Mouse (Mus musculus) myocyte (in vitro differentiated cells): ENCODE results near the gene Cdv3. TPM values are rescaled to one million over a fixed set of nuclear protein-coding genes. Genes with fewer than 3 reads are reported as not detected.
A peak's percentile ranks its signal among the peaks of the same experiment; 100 is the strongest.

Experiments
- H3K27me3 ChIP-seq: one replicate; pipeline ENCODE4 v1.6.1; 2011; ENCODE audit not compliant: control insufficient read depth, insufficient read depth, insufficient read length
- H3K36me3 ChIP-seq: one replicate; pipeline ENCODE4 v1.6.1; 2011; ENCODE audit not compliant: control insufficient read depth, insufficient read depth
- H3K4me2 ChIP-seq: one replicate; pipeline ENCODE4 v1.6.1; 2011; ENCODE audit warnings: low read depth, control low read depth
- H3K4me3 ChIP-seq: one replicate; pipeline ENCODE4 v1.5.1; 2011; ENCODE audit warnings: mild to moderate bottlenecking, control low read depth, moderate library complexity
- H3K79me2 ChIP-seq: one replicate; pipeline ENCODE4 v1.6.1; 2011; ENCODE audit not compliant: control insufficient read depth, insufficient read depth
- H3ac ChIP-seq: one replicate; pipeline ENCODE4 v1.6.1; 2011; ENCODE audit not compliant: control insufficient read depth, insufficient read length
- CEBPB ChIP-seq: IDR thresholded peaks from 2 replicates; pipeline ENCODE4 v1.6.1; 2011; ENCODE audit warnings: mild to moderate bottlenecking, moderate library complexity; ENCODE audit not compliant: poor library complexity, insufficient read depth, severe bottlenecking
- E2F4 ChIP-seq: IDR thresholded peaks from one replicate; pipeline ENCODE4 v1.6.1; 2011; ENCODE audit warnings: mild to moderate bottlenecking, control low read depth, moderate library complexity; ENCODE audit not compliant: insufficient read depth
- MAX ChIP-seq: IDR thresholded peaks from one replicate; pipeline ENCODE4 v1.6.1; 2011; ENCODE audit warnings: low read depth, mild to moderate bottlenecking, control low read depth
- MYOD1 ChIP-seq, 3 experiments: IDR thresholded peaks; one replicate each; pipeline ENCODE4 v1.6.1; 2011; ENCODE audit warnings: control low read depth in 2 of 3, low read depth in 2 of 3, mild to moderate bottlenecking in 2 of 3, moderate library complexity in 1 of 3; ENCODE audit not compliant: insufficient read length in 2 of 3, control insufficient read depth in 1 of 3
- MYOG ChIP-seq, 3 experiments: IDR thresholded peaks; one replicate each; pipeline ENCODE4 v1.6.1; 2011; ENCODE audit warnings: control low read depth in 2 of 3, low read depth in 2 of 3, mild to moderate bottlenecking in 2 of 3; ENCODE audit not compliant: insufficient read length in 2 of 3, control insufficient read depth in 1 of 3, insufficient read depth in 1 of 3
- POLR2A ChIP-seq: IDR thresholded peaks from one replicate; pipeline ENCODE4 v1.6.1; 2011; ENCODE audit warnings: low read depth, mild to moderate bottlenecking, control low read depth, moderate library complexity; ENCODE audit not compliant: insufficient read length
- POLR2AphosphoS2 ChIP-seq: IDR thresholded peaks from one replicate; pipeline ENCODE4 v1.6.1; 2011; ENCODE audit warnings: low read depth, control low read depth; ENCODE audit not compliant: insufficient read length
- REST ChIP-seq: IDR thresholded peaks from one replicate; pipeline ENCODE4 v1.6.1; 2011; ENCODE audit warnings: mild to moderate bottlenecking, control low read depth, moderate library complexity; ENCODE audit not compliant: insufficient read depth, insufficient read length
- SRF ChIP-seq: IDR thresholded peaks from one replicate; pipeline ENCODE4 v1.6.1; 2011; ENCODE audit warnings: low read depth; ENCODE audit not compliant: control insufficient read depth, insufficient read length
- TCF12 ChIP-seq: IDR thresholded peaks from one replicate; pipeline ENCODE4 v1.6.1; 2011; ENCODE audit warnings: mild to moderate bottlenecking, control low read depth; ENCODE audit not compliant: poor library complexity, insufficient read depth, severe bottlenecking
- TCF3 ChIP-seq: IDR thresholded peaks from one replicate; pipeline ENCODE4 v1.6.1; 2011; ENCODE audit warnings: low read depth, control low read depth; ENCODE audit not compliant: insufficient read length
- USF1 ChIP-seq: IDR thresholded peaks from one replicate; pipeline ENCODE4 v1.6.1; 2011; ENCODE audit warnings: low read depth, mild to moderate bottlenecking, control low read depth, moderate library complexity
- polyA plus RNA-seq: library from polyadenylated mRNA; unstranded; fragments of >200 nt; fragmentation: generic; extraction: Trizol; gene quantifications from one replicate; pipeline ENCODE4 v1.2.1, GENCODE M21; 2012; ENCODE audit warnings: missing spikeins

Gene Cdv3
- polyA plus RNA-seq, 1 experiment, result 92.9 TPM

- no peak overlapping the region for H3K4me3 ChIP-seq
- no peak overlapping the region for H3K4me2 ChIP-seq
- no peak for TF ChIP-seq SRF
- no peak for TF ChIP-seq USF1
- no peak for TF ChIP-seq E2F4
- no peak for TF ChIP-seq MYOD1 (IDR thresholded peaks at IDR 0.05; ENCODE audit: control insufficient read depth in 1 of 3, insufficient read length in 2 of 3, low read depth in 2 of 3)
- TF ChIP-seq CEBPB, result no peak
- no peak for TF ChIP-seq MYOG (IDR thresholded peaks at IDR 0.05; ENCODE audit: control insufficient read depth in 1 of 3, insufficient read depth in 1 of 3, insufficient read length in 2 of 3, low read depth in 2 of 3)
- no peak for TF ChIP-seq MAX
- TF ChIP-seq TCF3, result no peak
- TF ChIP-seq REST, result no peak
- TF ChIP-seq POLR2AphosphoS2, result no peak
- TF ChIP-seq POLR2A, result no peak
- TF ChIP-seq TCF12, result no peak
- H3K27me3 ChIP-seq, result no peaks in the 10 kb centered on the region
- no peaks in the 10 kb centered on the region for H3K79me2 ChIP-seq
- H3K36me3 ChIP-seq, result no peaks in the 10 kb centered on the region
- H3ac ChIP-seq, result no peak overlapping the region
Measured at GRCm38 (mm10) chr9:103389261-103389660, 23.6 kb upstream of the Cdv3 start.

DNA sequence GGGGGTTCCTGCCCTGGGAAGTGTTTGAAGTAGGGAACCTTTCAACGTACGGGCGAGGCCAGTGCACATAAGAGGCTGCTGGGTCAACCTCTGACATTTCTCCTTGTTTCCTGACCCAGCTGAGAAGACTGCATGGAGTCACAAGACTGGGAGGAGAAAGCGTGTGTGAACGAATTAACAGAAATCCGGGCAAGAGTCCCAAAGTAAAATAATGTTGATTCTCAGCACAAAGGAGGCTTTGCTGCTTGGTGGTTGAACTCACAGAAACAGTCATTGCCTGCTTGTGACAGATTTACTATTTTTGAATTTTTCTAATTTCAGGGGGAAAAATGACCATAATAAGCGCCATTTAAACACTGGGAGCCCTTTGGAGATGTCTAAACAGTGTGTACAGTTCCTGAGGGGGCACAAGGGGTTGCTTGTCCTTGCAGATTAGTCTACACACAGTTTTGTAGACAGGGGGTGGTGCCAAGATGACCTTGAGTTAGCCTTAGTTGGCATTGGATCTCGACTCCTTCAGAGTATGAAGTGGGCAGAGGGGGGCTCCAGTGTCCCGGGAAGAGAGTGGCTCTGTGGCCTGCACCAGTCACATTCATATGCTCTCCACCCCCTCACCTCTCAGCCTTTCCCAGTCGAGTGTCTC is 21.5 kb upstream of the Cdv3 start:
- Histone ChIP-seq H3K4me3 (no peak overlapping the region), H3K36me3 (no peaks in the 10 kb centered on the region), H3K27me3 (no peaks in the 10 kb centered on the region), H3ac (no peak overlapping the region), H3K4me2 (no peak overlapping the region), H3K79me2 (no peaks in the 10 kb centered on the region)
- no peak for TF ChIP-seq TCF3
- TF ChIP-seq POLR2A, result no peak
- TF ChIP-seq REST, result no peak
- no peak for TF ChIP-seq USF1
- no peak for TF ChIP-seq SRF
- TF ChIP-seq E2F4, result no peak
- TF ChIP-seq MYOD1 (IDR thresholded peaks at IDR 0.05; ENCODE audit: control insufficient read depth in 1 of 3, insufficient read length in 2 of 3, low read depth in 2 of 3), result no peak

DNA sequence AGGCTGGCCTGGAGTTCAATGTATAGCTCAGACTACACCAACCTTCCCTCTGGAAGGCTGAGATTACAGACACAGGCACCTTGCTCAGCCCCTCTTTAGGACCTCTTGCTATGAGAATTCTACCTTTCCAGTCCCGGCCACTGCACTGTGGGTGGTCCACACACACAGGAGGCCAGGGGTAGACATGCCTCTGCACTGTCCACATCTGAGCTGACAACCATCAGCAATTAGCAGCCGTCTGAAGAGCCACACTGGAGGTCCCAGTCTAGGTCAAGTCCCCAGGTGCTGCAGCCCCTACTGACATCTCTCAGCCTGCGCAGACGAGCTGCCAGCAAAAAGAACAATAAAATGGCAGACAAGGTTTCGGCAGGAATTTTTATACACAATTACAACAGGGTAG is 20.9 kb upstream of the Cdv3 start:
- TF ChIP-seq MAX (no peak), USF1 (no peak), MYOG (IDR thresholded peaks at IDR 0.05; ENCODE audit: control insufficient read depth in 1 of 3, insufficient read depth in 1 of 3, insufficient read length in 2 of 3, low read depth in 2 of 3) (no peak), REST (no peak), TCF12 (no peak), MYOD1 (IDR thresholded peaks at IDR 0.05; ENCODE audit: control insufficient read depth in 1 of 3, insufficient read length in 2 of 3, low read depth in 2 of 3) (no peak), E2F4 (no peak), POLR2AphosphoS2 (no peak), CEBPB (no peak), POLR2A (no peak), TCF3 (no peak)
- Histone ChIP-seq H3K4me3 (no peak overlapping the region), H3K79me2 (no peaks in the 10 kb centered on the region), H3K36me3 (no peaks in the 10 kb centered on the region), H3K27me3 (no peaks in the 10 kb centered on the region), H3ac (no peak overlapping the region), H3K4me2 (no peak overlapping the region)

DNA sequence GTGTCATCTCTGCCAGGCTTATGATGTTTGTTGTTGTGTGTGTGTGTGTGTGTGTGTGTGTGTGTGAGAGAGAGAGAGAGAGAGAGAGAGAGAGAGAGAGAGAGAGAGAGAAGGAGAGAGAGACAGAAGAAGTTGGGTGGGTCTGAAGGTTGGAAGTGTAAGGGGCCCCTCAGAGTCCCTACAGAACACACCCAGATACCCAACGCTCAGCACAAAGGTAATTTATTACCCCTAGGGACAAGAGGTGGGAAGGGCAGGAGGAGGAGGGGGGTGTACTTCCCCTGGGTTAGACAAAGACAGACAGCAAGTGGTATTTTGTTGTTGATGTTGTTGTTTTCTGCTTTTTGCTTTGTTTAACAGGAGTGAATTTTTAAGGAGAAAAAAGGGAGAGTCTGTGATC is 20.0 kb upstream of the Cdv3 start:
- no peak overlapping the region for H3K4me3 ChIP-seq
- no peaks in the 10 kb centered on the region for H3K36me3 ChIP-seq
- no peak overlapping the region for H3ac ChIP-seq
- H3K27me3 ChIP-seq, result no peaks in the 10 kb centered on the region
- H3K79me2 ChIP-seq, result no peaks in the 10 kb centered on the region
- H3K4me2 ChIP-seq, result no peak overlapping the region
- TF ChIP-seq POLR2AphosphoS2, result no peak
- no peak for TF ChIP-seq E2F4
- TF ChIP-seq MYOD1 (IDR thresholded peaks at IDR 0.05; ENCODE audit: control insufficient read depth in 1 of 3, insufficient read length in 2 of 3, low read depth in 2 of 3), result no peak
- no peak for TF ChIP-seq USF1
- no peak for TF ChIP-seq MYOG (IDR thresholded peaks at IDR 0.05; ENCODE audit: control insufficient read depth in 1 of 3, insufficient read depth in 1 of 3, insufficient read length in 2 of 3, low read depth in 2 of 3)
- TF ChIP-seq REST, result no peak
- no peak for TF ChIP-seq TCF12
- TF ChIP-seq POLR2A, result no peak
- no peak for TF ChIP-seq MAX
- no peak for TF ChIP-seq SRF
- no peak for TF ChIP-seq TCF3
- TF ChIP-seq CEBPB, result no peak

- H3ac ChIP-seq, result no peak overlapping the region
- H3K36me3 ChIP-seq, result no peaks in the 10 kb centered on the region
- no peak for TF ChIP-seq CEBPB
- TF ChIP-seq MYOD1 (IDR thresholded peaks at IDR 0.05; ENCODE audit: control insufficient read depth in 1 of 3, insufficient read length in 2 of 3, low read depth in 2 of 3), result peak in 2 of 3 experiments; percentile 79 to 80
- TF ChIP-seq MYOG (IDR thresholded peaks at IDR 0.05; ENCODE audit: control insufficient read depth in 1 of 3, insufficient read depth in 1 of 3, insufficient read length in 2 of 3, low read depth in 2 of 3), result peak in 2 of 3 experiments; percentile 45 to 74
- H3K79me2 ChIP-seq, result no peaks in the 10 kb centered on the region
- no peak overlapping the region for H3K4me2 ChIP-seq
- H3K27me3 ChIP-seq, result no peaks in the 10 kb centered on the region
- no peak overlapping the region for H3K4me3 ChIP-seq
Measured at GRCm38 (mm10) chr9:103384141-103384796, 18.6 kb upstream of the Cdv3 start.
